Mouse (Mus musculus): ENCODE data around the gene Ccdc175.

DNA sequence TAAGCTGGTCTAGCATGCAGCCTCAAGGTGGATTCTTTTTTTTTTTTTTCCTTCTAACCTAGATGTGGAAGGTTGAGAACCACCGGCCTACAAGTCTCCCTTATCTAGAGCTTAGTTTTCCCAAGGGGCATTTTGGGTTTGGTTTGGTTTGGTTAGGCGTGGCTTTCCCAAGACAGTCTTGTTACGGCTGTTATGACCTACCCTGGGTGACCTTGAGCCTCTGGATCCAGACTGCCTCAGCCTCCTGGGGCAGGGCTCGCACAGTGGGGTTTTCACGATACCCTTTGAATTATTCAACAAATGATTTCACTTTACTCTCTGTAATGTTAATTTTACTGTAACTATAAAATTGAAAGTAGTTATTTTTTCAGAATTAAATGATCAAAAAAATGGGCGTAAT, 82.1 kb downstream of the Ccdc175 start:
- no peak for TF ChIP-seq TAL1 (IDR thresholded peaks at IDR 0.05; ENCODE audit: low read length)
- TF ChIP-seq GATA1 (IDR thresholded peaks at IDR 0.05; ENCODE audit: low read length) = no peak
